Mouse (Mus musculus): ENCODE results near the gene Exoc7.

GRCm38 (mm10) chr11:116285770-116286191, 21.3 kb downstream of the Exoc7 start:
- TF ChIP-seq CTCF (IDR thresholded peaks at IDR 0.05; ENCODE audit: control insufficient read depth, insufficient read depth, insufficient replicate concordance, low read depth, low read length) (no peak), POLR2A (IDR thresholded peaks at IDR 0.05; ENCODE audit: control insufficient read depth, low read depth, low read length) (no peak)

All from testis, adult 2 months (tissue).